Mouse (Mus musculus) adrenal gland, postnatal 14 days (tissue): ENCODE data around the gene Tpcn1. TPM values are rescaled to one million over a fixed set of nuclear protein-coding genes. Genes with fewer than 3 reads are reported as not detected.

Experiments used
- DNase-seq: peaks from one replicate; pipeline ENCODE4 v3.0.0; 2021; ENCODE audit warnings: mixed read lengths
- total RNA-seq: library from RNA; stranded (reverse); gene quantifications from 2 replicates; pipeline ENCODE4 v1.2.3, GENCODE M21; 2021

Gene Tpcn1
- total RNA-seq, 1 experiment from 2014 or later: 57.5 TPM

GRCm38 (mm10) chr5:120558041-120558440, 30.4 kb downstream of the Tpcn1 start:
- no peak for DNase-seq

- no peak for DNase-seq
Measured at GRCm38 (mm10) chr5:120555871-120556270, 32.6 kb downstream of the Tpcn1 start.

- DNase-seq: no peak
Measured at GRCm38 (mm10) chr5:120550673-120551072, 37.8 kb downstream of the Tpcn1 start.

- no peak for DNase-seq
Measured at GRCm38 (mm10) chr5:120550137-120550536, 38.3 kb downstream of the Tpcn1 start.

GRCm38 (mm10) chr5:120548236-120548850, 40.1 kb downstream of the Tpcn1 start:
- peak; percentile 63 for DNase-seq

DNA sequence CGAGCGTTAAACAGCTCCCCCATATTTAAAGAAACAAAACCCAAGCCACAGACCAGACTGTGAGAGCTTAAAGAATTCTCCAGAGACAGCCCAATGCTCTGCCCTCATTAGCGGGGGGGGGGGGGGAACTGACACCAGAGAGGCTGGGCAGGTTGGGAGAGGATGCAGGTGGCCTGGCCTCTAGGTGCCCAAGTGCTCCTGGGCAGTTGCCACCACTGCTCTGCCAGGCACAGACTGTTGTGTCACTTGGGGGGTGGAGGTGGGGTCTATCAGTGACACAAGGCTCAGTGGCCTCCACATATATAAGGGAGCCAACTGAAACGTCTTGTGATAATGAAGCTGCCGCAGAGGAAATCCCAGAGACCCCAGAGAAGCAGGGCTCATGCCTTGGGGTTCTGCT, 51.8 kb downstream of the Tpcn1 start:
- no peak for DNase-seq

DNA sequence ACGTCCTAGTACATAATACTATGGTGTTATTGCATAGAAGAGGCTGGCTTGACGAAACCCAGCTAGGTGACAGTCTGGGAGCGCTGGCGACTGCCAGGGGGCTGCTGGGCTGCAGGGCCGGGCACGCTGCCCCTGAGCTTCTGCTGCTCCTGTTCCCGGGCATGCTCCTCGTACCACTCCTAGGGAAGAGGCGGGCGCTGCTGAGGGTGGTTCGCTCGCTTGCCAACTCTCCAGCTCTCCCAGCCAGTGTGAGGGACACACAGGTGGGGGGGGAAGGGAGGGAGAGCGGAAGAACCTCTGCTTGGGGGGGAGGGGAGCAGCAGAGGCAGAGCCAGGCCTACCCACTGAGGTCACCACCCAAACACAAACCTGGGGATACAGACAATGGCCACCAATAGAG, 52.4 kb downstream of the Tpcn1 start:
- no peak for DNase-seq

DNA sequence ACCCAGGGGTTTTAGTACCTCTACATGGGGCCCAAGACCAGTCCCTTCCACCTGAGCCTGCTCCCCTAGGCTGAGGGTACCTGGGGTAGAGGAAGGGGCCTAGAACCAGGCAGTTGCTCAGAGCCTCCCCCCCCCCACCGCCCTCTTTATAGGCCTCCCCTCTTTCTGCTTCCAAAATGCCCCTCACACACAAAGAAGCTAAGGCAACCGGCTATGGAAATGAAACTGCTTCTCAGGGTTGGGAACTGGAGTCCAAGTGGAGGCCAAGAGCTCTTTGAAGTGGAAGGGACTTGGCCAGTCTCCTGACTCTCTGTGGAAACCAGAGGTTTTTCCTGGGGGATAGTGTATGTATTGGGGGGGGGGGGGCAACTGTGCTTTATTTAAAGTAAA, 53.8 kb downstream of the Tpcn1 start:
- DNase-seq: no peak

- DNase-seq: no peak
Measured at GRCm38 (mm10) chr5:120534071-120534685, 54.3 kb downstream of the Tpcn1 start.

DNA sequence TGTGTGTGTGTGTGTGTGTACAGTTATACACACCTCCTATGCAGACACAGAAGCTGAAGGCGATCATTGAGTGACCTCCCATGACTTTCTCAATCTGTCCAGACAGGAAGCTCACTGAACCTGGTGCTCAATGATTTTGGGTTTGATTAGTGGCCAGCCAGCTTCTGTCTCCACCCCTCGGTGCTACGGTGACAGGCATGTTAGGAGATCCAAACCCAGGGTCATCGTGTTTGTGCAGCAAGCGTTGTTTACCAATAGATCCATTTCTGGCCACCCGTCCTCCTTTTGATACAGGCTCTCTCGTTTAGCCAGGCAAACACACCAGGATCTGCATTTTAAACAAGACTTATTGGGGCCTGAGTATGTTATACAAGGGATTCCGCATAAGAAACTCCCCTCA, 56.8 kb downstream of the Tpcn1 start:
- DNase-seq: no peak

GRCm38 (mm10) chr5:120527296-120527964, 61.0 kb downstream of the Tpcn1 start:
- no peak for DNase-seq

DNA sequence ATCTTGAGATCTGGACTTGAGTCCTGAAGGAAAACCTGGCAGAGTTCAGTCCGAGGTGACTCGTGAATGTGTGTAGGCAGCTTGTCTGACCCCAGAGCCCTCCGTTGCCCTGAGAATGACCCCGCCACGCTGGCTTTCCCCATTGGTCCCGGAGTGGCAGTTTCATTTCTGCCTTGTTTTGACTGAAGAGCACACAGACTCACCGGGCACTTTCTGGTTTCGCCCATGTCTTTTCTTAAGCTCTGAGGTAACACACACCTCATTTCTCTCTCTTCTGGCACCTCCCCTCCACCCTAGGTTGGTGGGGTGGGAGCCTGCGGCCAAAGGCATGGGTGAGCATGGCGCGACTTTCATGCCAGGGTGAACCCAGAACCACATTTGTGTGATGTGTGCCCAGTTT, 62.2 kb downstream of the Tpcn1 start:
- no peak for DNase-seq

- DNase-seq: no peak
Measured at GRCm38 (mm10) chr5:120525737-120526136, 62.7 kb downstream of the Tpcn1 start.

GRCm38 (mm10) chr5:120524736-120525135, 63.7 kb downstream of the Tpcn1 start:
- no peak for DNase-seq

DNA sequence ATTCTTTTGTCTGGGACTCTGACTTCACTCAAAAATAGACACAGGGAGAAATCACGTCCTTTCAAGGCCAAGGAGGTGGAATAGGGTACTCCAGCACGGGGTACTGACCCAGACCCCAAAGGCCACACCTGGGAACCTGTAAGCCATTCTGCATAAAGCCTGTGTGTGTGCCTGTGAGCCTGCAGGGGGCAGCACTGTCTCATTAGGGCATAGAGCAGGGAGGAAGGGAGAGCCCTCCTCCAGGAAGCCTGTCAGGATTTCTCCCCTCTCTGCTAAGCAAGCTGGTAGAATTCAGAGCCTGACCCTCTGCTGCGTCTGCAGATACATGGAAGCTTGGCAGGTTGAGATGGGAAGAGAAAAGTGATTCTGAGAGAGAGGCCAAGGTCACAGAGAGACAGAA, 65.8 kb downstream of the Tpcn1 start:
- peak; percentile 75 for DNase-seq

- DNase-seq: peak; percentile 71
Measured at GRCm38 (mm10) chr5:120517552-120517951, 70.9 kb downstream of the Tpcn1 start.

DNA sequence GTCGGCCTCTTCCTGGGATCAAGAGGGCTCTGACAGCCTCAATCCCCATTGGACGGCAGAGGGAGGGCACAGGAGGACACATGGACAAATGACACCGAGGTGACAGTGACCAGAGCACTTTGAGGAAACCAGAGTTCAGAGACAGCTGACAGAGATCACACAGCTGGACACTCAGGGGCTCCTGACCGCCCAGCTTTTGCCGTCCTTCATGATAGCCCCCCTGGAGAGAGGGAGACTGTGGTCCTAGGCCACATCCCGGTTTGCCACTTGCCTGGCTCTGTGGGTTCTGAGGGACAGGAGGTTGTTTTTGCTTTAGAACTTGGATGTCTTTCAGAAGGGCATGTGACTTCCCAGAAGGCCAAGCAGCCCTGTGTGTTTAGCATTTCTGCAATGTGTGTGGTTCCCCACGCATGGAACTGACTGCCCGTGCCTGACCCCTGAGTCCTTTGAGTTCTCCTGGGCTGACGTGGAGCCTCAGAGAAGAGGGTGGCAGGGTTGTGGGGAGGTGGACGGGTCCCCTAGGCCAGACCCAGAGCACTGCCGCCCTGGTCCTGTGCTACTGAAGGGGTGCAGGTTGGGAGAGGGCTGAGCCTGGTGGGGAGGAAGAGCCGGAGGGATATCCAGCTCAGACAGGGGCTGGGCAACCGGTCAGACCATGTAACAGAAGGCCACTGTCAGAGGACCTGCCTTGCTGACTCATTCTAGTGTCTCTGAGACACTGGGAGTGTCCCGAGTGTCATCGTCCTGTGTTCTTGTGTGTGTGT, 72.1 kb downstream of the Tpcn1 start:
- DNase-seq: peak; percentile 63

GRCm38 (mm10) chr5:120515451-120515850, 73.0 kb downstream of the Tpcn1 start:
- DNase-seq: no peak

- DNase-seq: peak; percentile 58
Measured at GRCm38 (mm10) chr5:120514754-120515153, 73.7 kb downstream of the Tpcn1 start.

DNA sequence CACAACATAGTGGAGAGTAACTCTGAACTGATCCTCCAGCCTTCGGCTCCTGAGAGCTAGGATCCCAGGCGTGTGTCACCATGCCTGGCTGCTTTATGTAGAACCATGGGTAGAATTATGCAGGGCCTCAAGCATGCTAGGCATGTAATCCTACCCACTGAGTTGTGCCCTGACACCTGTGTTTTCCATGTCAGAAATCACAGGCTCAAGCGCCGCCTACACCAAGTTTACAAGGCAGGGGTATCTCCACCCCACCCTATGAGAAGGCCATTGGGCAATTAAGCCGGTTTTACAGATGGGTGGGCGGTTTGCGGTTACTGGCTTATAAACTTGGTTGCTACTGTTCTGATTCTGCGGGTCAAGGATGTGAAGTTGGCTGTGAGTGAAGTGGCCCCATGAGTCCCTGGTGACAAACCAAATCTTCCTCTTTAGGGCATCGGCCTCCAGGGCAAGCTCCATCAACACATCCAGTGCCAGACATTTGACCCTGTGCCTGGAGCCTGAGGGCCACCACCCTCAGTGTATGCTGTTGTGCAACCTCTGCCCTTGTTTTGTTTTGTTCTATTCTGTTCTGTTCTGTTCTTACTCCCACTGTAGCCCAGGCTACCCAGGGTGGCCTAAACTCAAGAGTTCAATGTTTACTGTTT, 74.3 kb downstream of the Tpcn1 start:
- DNase-seq: peak; percentile 69

GRCm38 (mm10) chr5:120512911-120513555, 75.4 kb downstream of the Tpcn1 start:
- no peak for DNase-seq

GRCm38 (mm10) chr5:120511643-120512220, 76.7 kb downstream of the Tpcn1 start:
- peak; percentile 72 for DNase-seq
